Mouse (Mus musculus) limb, embryonic 12.5 days (tissue): ENCODE data around the gene Tyw1. TPM values are rescaled to one million over a fixed set of nuclear protein-coding genes. Genes with fewer than 3 reads are reported as not detected.

Experiments used
- ATAC-seq: fragments of 200-750 bp; cut with Nextera tagmentation; 2 replicates; pipeline ENCODE4 v1.8.0; 2017; ENCODE audit warnings: low read depth, moderate TSS enrichment; ENCODE audit not compliant: insufficient number of reproducible peaks, insufficient read depth, low FRiP score, low TSS enrichment
- H3K27ac ChIP-seq: fragments of 300-500 bp; sonication (generic); 2 replicates; pipeline ENCODE4 v1.5.1; 2016; ENCODE audit warnings: mild to moderate bottlenecking, moderate library complexity
- H3K27me3 ChIP-seq: fragments of 300-500 bp; sonication (generic); 2 replicates; pipeline ENCODE4 v1.6.1; 2016; ENCODE audit warnings: mild to moderate bottlenecking, moderate library complexity
- H3K36me3 ChIP-seq: fragments of 300-500 bp; sonication (generic); 2 replicates; pipeline ENCODE4 v1.6.1; 2016; ENCODE audit warnings: mild to moderate bottlenecking, moderate library complexity
- H3K4me1 ChIP-seq: fragments of 300-500 bp; sonication (generic); replicated peaks from 2 replicates; pipeline ENCODE4 v1.6.1; 2016
- H3K4me2 ChIP-seq: fragments of 300-500 bp; sonication (generic); 2 replicates; pipeline ENCODE4 v1.6.1; 2016; ENCODE audit warnings: mild to moderate bottlenecking, moderate library complexity
- H3K4me3 ChIP-seq: fragments of 300-500 bp; sonication (generic); replicated peaks from 2 replicates; pipeline ENCODE4 v1.5.1; 2016; ENCODE audit warnings: mild to moderate bottlenecking
- H3K9ac ChIP-seq: fragments of 300-500 bp; sonication (generic); replicated peaks from 2 replicates; pipeline ENCODE4 v1.6.1; 2016; ENCODE audit warnings: mild to moderate bottlenecking, moderate library complexity
- H3K9me3 ChIP-seq: fragments of 300-500 bp; sonication (generic); 2 replicates; pipeline ENCODE4 v1.6.1; 2016; ENCODE audit warnings: mild to moderate bottlenecking, moderate library complexity
- WGBS: fragments of 180-500 bp; shearing (Covaris S2); methylation state at CpG from one replicate; pipeline ENCODE4 v1.1.7; 2016; 5-methylcytosine and 5-hydroxymethylcytosine counted together
- polyA plus RNA-seq: library from polyadenylated mRNA; unstranded; fragments of >200 nt; fragmentation: Nextera tagmentation; extraction: Ambion mirVana; gene quantifications from 2 replicates; pipeline ENCODE4 v1.2.1, GENCODE M21; 2016

Gene Tyw1
- polyA plus RNA-seq, 1 experiment from 2014 or later, result 31.5 TPM

- no peak overlapping the region for H3K4me2 ChIP-seq
- no peak overlapping the region for H3K27ac ChIP-seq
- no peak overlapping the region for H3K9ac ChIP-seq
- peaks cover 7% of the 10 kb centered on the region; the same call in 1 of the 2 replicates for H3K9me3 ChIP-seq
- ATAC-seq, result no peak
- H3K4me1 ChIP-seq, result no peaks in the 10 kb centered on the region
- no peaks in the 10 kb centered on the region for H3K27me3 ChIP-seq
- peaks cover 38% of the 10 kb centered on the region for H3K36me3 ChIP-seq
- no peak overlapping the region for H3K4me3 ChIP-seq
- 85% methylated on average over 7 of the region's 7 CpGs for WGBS
Measured at GRCm38 (mm10) chr5:130344999-130345398, 89.6 kb downstream of the Tyw1 start.

DNA sequence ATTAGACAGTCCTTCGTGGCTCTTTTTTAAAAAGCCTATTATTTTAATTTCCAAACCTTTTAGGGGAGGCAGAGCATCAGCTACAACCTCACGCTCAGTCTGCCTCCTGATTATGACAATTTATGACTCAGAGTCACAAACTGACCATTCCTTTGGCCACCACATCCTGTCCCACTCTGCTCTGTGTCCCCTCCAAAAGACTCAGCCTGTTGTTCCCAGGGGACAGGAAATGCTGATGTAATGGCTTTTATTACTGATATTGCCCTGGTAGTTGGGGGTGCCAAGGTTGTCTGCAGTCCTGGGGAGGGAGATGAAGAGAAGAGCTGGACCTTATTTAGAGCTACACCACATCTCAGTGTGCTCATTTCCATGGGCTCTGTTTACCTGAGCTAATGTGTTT is 90.5 kb downstream of the Tyw1 start:
- ATAC-seq, result no peak
- peaks cover 7% of the 10 kb centered on the region; the same call in 1 of the 2 replicates for H3K9me3 ChIP-seq
- H3K4me1 ChIP-seq, result no peaks in the 10 kb centered on the region
- no peak overlapping the region for H3K4me2 ChIP-seq
- peaks cover 29% of the 10 kb centered on the region for H3K36me3 ChIP-seq
- WGBS, result 78% methylated on average over 2 of the region's 2 CpGs
- no peak overlapping the region for H3K27ac ChIP-seq
- no peak overlapping the region for H3K9ac ChIP-seq
- H3K27me3 ChIP-seq, result no peaks in the 10 kb centered on the region
- H3K4me3 ChIP-seq, result no peak overlapping the region

GRCm38 (mm10) chr5:130355223-130355622 is 99.8 kb downstream of the Tyw1 start:
- Histone ChIP-seq H3K4me3 (no peak overlapping the region), H3K4me1 (no peaks in the 10 kb centered on the region)

DNA sequence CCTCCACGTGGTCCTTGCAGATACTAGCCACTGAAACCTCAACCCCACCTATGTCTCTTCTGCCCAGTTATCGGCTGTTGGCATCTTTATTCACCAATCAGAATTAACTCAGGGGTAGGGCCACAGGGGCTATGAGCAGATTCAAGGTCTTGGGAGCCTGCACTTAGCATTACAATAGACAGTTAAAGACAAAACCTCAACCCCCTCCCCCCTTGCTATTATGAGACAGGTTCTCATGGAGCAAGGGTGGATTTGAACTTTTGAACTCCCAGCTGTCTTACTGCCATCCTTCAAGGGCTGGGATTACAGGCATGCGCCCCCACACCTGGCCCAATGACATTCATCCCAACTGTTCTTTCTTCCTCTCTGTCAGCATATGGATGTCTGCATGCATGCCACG is 107.7 kb downstream of the Tyw1 start:
- ATAC-seq, result no peak
- H3K4me1 ChIP-seq, result no peaks in the 10 kb centered on the region
- no peak overlapping the region for H3K4me3 ChIP-seq
- no peaks in the 10 kb centered on the region for H3K36me3 ChIP-seq
- H3K27ac ChIP-seq, result no peak overlapping the region
- no peak overlapping the region for H3K4me2 ChIP-seq
- no peak overlapping the region for H3K9ac ChIP-seq
- 65% methylated on average over 4 of the region's 4 CpGs for WGBS
- no peaks in the 10 kb centered on the region for H3K9me3 ChIP-seq
- no peaks in the 10 kb centered on the region for H3K27me3 ChIP-seq

More at GRCm38 (mm10) chr5:130355223-130355622, 99.8 kb downstream of the Tyw1 start:
- no peaks in the 10 kb centered on the region for H3K9me3 ChIP-seq
- no peaks in the 10 kb centered on the region for H3K36me3 ChIP-seq
- no peak overlapping the region for H3K9ac ChIP-seq
- no peak overlapping the region for H3K4me2 ChIP-seq
- no peak for ATAC-seq
- H3K27me3 ChIP-seq, result no peaks in the 10 kb centered on the region
- WGBS, result 54% methylated on average over 7 of the region's 7 CpGs
- no peak overlapping the region for H3K27ac ChIP-seq

DNA sequence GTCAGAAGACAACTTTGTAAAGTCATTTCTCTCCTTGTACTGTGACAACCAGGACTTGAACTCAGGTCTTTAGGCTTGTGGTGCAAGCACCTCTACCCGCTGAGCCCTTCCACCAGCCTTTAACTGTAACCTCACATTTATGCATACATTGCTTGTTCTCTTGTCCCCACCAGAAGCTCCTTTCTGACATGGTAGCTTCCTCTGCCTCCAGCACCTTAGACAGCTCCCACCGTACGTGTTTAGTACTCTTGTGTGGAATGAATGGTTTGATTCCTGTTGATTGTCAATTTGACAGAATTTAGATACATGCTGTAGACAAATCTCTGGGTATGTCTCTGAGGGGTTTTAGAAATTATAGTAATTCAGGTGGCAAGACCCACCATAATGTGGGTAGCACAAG is 108.4 kb downstream of the Tyw1 start:
- Histone ChIP-seq H3K4me2 (no peak overlapping the region), H3K4me3 (no peak overlapping the region), H3K9ac (no peak overlapping the region), H3K27me3 (no peaks in the 10 kb centered on the region), H3K36me3 (no peaks in the 10 kb centered on the region), H3K4me1 (no peaks in the 10 kb centered on the region), H3K27ac (no peak overlapping the region), H3K9me3 (no peaks in the 10 kb centered on the region)
- ATAC-seq, result no peak
- whole genome bisulfite sequencing, result 33% methylated on average over 3 of the region's 3 CpGs

- H3K27ac ChIP-seq, result no peak overlapping the region
Measured at GRCm38 (mm10) chr5:130368236-130368635, 112.8 kb downstream of the Tyw1 start.

GRCm38 (mm10) chr5:130369237-130369636 is 113.8 kb downstream of the Tyw1 start, which contains the start of gene Caln1:
Gene Caln1, plus strand, starts transcription at chr5:130369455.
- no peak within 1 kb of the TSS for H3K4me3 ChIP-seq
- 87% methylated on average over 11 of the region's 11 CpGs for WGBS
- no peaks in the 10 kb centered on the region for H3K9me3 ChIP-seq

More at GRCm38 (mm10) chr5:130368236-130368635, 112.8 kb downstream of the Tyw1 start:
- H3K27me3 ChIP-seq, result no peaks in the 10 kb centered on the region
- H3K4me2 ChIP-seq, result no peak overlapping the region
- no peak for ATAC-seq
- no peaks in the 10 kb centered on the region for H3K36me3 ChIP-seq
- no peak overlapping the region for H3K4me3 ChIP-seq
- H3K4me1 ChIP-seq, result no peaks in the 10 kb centered on the region
- H3K9ac ChIP-seq, result no peak overlapping the region
- H3K9me3 ChIP-seq, result no peaks in the 10 kb centered on the region
- WGBS, result 85% methylated on average over 6 of the region's 6 CpGs

GRCm38 (mm10) chr5:130375411-130375810 is 120.0 kb downstream of the Tyw1 start:
- WGBS, result 80% methylated on average over 3 of the region's 3 CpGs
- H3K4me3 ChIP-seq, result no peak overlapping the region
- no peak for ATAC-seq
- H3K4me1 ChIP-seq, result no peaks in the 10 kb centered on the region
- H3K27me3 ChIP-seq, result no peaks in the 10 kb centered on the region
- no peak overlapping the region for H3K4me2 ChIP-seq
- no peaks in the 10 kb centered on the region for H3K36me3 ChIP-seq
- H3K9ac ChIP-seq, result no peak overlapping the region
- H3K9me3 ChIP-seq, result no peaks in the 10 kb centered on the region
- no peak overlapping the region for H3K27ac ChIP-seq

More at GRCm38 (mm10) chr5:130369237-130369636, 113.8 kb downstream of the Tyw1 start, which contains the start of gene Caln1:
- Histone ChIP-seq H3K4me1 (no peaks in the 10 kb centered on the region), H3K27ac (no peak within 1 kb of the TSS), H3K36me3 (no peaks in the 10 kb centered on the region), H3K27me3 (no peaks in the 10 kb centered on the region), H3K9ac (no peak within 1 kb of the TSS), H3K4me2 (no peak within 1 kb of the TSS)
- no peak for ATAC-seq

GRCm38 (mm10) chr5:130384222-130384912 is 128.9 kb downstream of the Tyw1 start, which contains the start of gene A330070K13Rik:
Gene A330070K13Rik, minus strand, starts transcription at chr5:130384631.
- H3K4me3 ChIP-seq, result peak within 1 kb of the TSS; percentile 20
- 13% methylated on average over 13 of the region's 13 CpGs for WGBS
- H3K9ac ChIP-seq, result no peak within 1 kb of the TSS; the same call in 1 of the 2 replicates
- H3K36me3 ChIP-seq, result no peaks in the 10 kb centered on the region
- H3K27ac ChIP-seq, result no peak within 1 kb of the TSS
- no peak for ATAC-seq
- no peaks in the 10 kb centered on the region for H3K27me3 ChIP-seq
- H3K4me2 ChIP-seq, result peak within 1 kb of the TSS; percentile 54
- peaks cover 14% of the 10 kb centered on the region for H3K4me1 ChIP-seq
- no peaks in the 10 kb centered on the region for H3K9me3 ChIP-seq

- ATAC-seq, result no peak
- no peak overlapping the region for H3K27ac ChIP-seq
- H3K4me2 ChIP-seq, result no peak overlapping the region
- no peaks in the 10 kb centered on the region for H3K36me3 ChIP-seq
- no peaks in the 10 kb centered on the region for H3K27me3 ChIP-seq
- WGBS, result 73% methylated on average over 7 of the region's 7 CpGs
- H3K4me3 ChIP-seq, result no peak overlapping the region
- H3K9me3 ChIP-seq, result no peaks in the 10 kb centered on the region
- no peak overlapping the region for H3K9ac ChIP-seq
- H3K4me1 ChIP-seq, result peaks cover 14% of the 10 kb centered on the region
Measured at GRCm38 (mm10) chr5:130386418-130386817, 131.0 kb downstream of the Tyw1 start.
